Mouse (Mus musculus) limb, embryonic 15.5 days (tissue): Measurements from ENCODE around the gene Acap1. TPM values are rescaled to one million over a fixed set of nuclear protein-coding genes. Genes with fewer than 3 reads are reported as not detected.
"Not testable (repeated sequence)": the region's sequence is repeated elsewhere in the genome, so short reads cannot be mapped to it uniquely, and the experiment has no call there.

Experiments
- ATAC-seq: fragments of 200-750 bp; cut with Nextera tagmentation; 2 replicates; pipeline ENCODE4 v1.8.0; 2017; ENCODE audit warnings: low read depth, moderate TSS enrichment; ENCODE audit not compliant: insufficient number of reproducible peaks, low FRiP score, low TSS enrichment
- H3K27ac ChIP-seq: fragments of 300-500 bp; sonication (generic); 2 replicates; pipeline ENCODE4 v1.5.1; 2015; ENCODE audit warnings: moderate library complexity, mild to moderate bottlenecking, inconsistent platforms
- H3K27me3 ChIP-seq: fragments of 300-500 bp; sonication (generic); 2 replicates; pipeline ENCODE4 v1.6.1; 2015; ENCODE audit warnings: inconsistent platforms
- H3K36me3 ChIP-seq: fragments of 300-500 bp; sonication (generic); 2 replicates; pipeline ENCODE4 v1.6.1; 2015; ENCODE audit warnings: inconsistent platforms
- H3K4me1 ChIP-seq: fragments of 300-500 bp; sonication (generic); 2 replicates; pipeline ENCODE4 v1.6.1; 2015; ENCODE audit warnings: inconsistent platforms
- H3K4me2 ChIP-seq: fragments of 300-500 bp; sonication (generic); 2 replicates; pipeline ENCODE4 v1.6.1; 2015; ENCODE audit warnings: mild to moderate bottlenecking, inconsistent platforms
- H3K4me3 ChIP-seq: fragments of 300-500 bp; sonication (generic); 2 replicates; pipeline ENCODE4 v1.5.1; 2015; ENCODE audit warnings: mild to moderate bottlenecking, inconsistent platforms
- H3K9ac ChIP-seq: fragments of 300-500 bp; sonication (generic); 2 replicates; pipeline ENCODE4 v1.6.1; 2015; ENCODE audit warnings: inconsistent platforms
- H3K9me3 ChIP-seq: fragments of 300-500 bp; sonication (generic); 2 replicates; pipeline ENCODE4 v1.6.1; 2016; ENCODE audit warnings: inconsistent platforms
- WGBS: fragments of 180-500 bp; shearing (Covaris S2); methylation state at CpG from one replicate; pipeline ENCODE4 v1.1.7; 2015; 5-methylcytosine and 5-hydroxymethylcytosine counted together
- polyA plus RNA-seq: library from polyadenylated mRNA; unstranded; fragments of >200 nt; fragmentation: Nextera tagmentation; extraction: Ambion mirVana; gene quantifications from 2 replicates; pipeline ENCODE4 v1.2.1, GENCODE M21; 2015

Acap1 gene
- polyA plus RNA-seq, 1 experiment from 2014 or later = 2.7 TPM

DNA sequence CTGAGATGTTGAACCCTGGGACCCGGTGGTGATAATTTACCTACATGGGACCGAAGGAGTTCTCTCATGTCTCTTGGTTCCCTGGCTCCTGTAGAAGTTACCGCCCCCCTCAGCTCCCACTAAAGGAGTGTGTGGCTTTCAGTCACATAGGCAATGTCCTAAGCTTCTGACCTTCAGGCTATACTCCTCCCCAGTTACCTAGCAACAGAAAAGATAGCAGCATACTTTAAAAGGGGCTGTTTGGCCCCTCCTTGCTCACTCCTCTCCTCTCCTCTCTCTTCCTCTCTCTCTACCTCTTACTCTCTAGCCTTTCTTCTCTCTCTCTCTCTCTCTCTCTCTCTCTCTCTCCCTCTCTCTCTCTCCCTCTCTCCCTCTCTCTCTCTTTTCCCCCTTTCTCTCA, 31.6 kb downstream of the Acap1 start:
- H3K9me3 ChIP-seq, H3K27ac ChIP-seq, H3K9ac ChIP-seq, H3K36me3 ChIP-seq, H3K4me2 ChIP-seq, H3K4me3 ChIP-seq, H3K4me1 ChIP-seq, ATAC-seq: not testable (repeated sequence)
- peaks cover 13% of the 10 kb centered on the region for H3K27me3 ChIP-seq
- 74% methylated on average over 3 of the region's 3 CpGs for WGBS

- WGBS = 19% methylated on average over 30 of the region's 30 CpGs
- no peak for ATAC-seq
- H3K9ac ChIP-seq = no peak within 1 kb of the TSS
- peak within 1 kb of the TSS; percentile 24 for H3K4me3 ChIP-seq
- peak within 1 kb of the TSS; percentile 34 for H3K27ac ChIP-seq
- H3K4me2 ChIP-seq = peak within 1 kb of the TSS; percentile 26
- peaks cover 18% of the 10 kb centered on the region for H3K4me1 ChIP-seq
- H3K9me3 ChIP-seq = no peaks in the 10 kb centered on the region
- H3K36me3 ChIP-seq = no peaks in the 10 kb centered on the region
- peaks cover 31% of the 10 kb centered on the region for H3K27me3 ChIP-seq
Observed at GRCm38 (mm10) chr11:69858113-69858998, 37.0 kb downstream of the Acap1 start, which contains the start of gene Tnk1. TSS of gene Tnk1 (minus strand) at chr11:69858730.

DNA sequence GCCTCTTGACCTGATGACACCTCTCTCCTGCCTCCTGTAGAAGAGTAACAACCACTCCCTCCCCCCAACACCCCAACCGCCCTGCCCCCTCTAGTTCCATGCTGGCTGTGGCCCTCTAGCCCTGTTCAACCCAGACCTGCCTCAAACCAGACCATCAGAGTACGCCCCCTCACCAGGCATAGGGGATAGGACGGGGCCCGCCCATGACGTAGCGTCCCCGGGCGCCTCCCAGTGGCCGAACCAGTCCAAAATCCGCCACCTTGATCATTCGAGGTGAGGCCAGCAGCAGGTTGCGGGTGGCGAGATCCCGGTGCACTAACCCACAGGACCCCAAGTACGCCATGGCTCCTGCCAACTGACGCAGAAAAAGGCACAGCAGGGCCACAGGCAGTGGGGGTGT, 40.0 kb downstream of the Acap1 start:
- H3K4me1 ChIP-seq = peaks cover 23% of the 10 kb centered on the region
- peak overlapping the region; percentile 31 for H3K4me2 ChIP-seq
- peaks cover 20% of the 10 kb centered on the region for H3K36me3 ChIP-seq
- H3K27me3 ChIP-seq = peaks cover 31% of the 10 kb centered on the region
- H3K9me3 ChIP-seq = no peaks in the 10 kb centered on the region
- H3K9ac ChIP-seq = no peak overlapping the region
- no peak for ATAC-seq
- 23% methylated on average over 16 of the region's 16 CpGs for WGBS
- no peak overlapping the region for H3K4me3 ChIP-seq
- no peak overlapping the region for H3K27ac ChIP-seq

- no peak overlapping the region for H3K4me3 ChIP-seq
- H3K9me3 ChIP-seq = no peaks in the 10 kb centered on the region
- peaks cover 28% of the 10 kb centered on the region for H3K27me3 ChIP-seq
- 80% methylated on average over 10 of the region's 10 CpGs for WGBS
- H3K9ac ChIP-seq = no peak overlapping the region
- no peak overlapping the region for H3K4me2 ChIP-seq
- H3K27ac ChIP-seq = no peak overlapping the region
- H3K4me1 ChIP-seq = peaks cover 24% of the 10 kb centered on the region
- peaks cover 26% of the 10 kb centered on the region for H3K36me3 ChIP-seq
- ATAC-seq = no peak
Observed at GRCm38 (mm10) chr11:69854680-69855079, 40.7 kb downstream of the Acap1 start.

DNA sequence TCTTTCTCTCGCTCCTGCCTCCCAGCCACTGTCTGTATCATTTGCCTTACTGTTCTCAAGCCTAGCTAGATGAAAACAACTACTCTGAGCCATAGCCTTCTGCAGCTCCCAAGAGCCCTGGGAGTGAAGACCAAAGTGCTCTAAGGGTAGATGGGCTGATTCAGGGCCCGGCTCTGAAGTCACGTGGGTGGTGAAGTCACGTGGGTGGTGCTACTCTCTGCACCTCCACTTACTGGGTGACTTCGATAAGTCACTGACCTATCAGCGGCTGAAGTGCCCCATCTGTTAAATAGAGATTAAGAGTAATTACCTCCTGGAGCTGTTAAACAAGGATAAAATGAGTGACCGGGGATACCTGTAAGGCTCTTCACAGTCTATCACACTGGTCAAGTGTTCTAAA, 41.3 kb downstream of the Acap1 start:
- WGBS = 65% methylated on average over 7 of the region's 7 CpGs
- H3K27ac ChIP-seq = no peak overlapping the region

GRCm38 (mm10) chr11:69850754-69851153, 44.6 kb downstream of the Acap1 start:
- no peak overlapping the region for H3K4me2 ChIP-seq
- no peak overlapping the region for H3K4me3 ChIP-seq
- WGBS = 66% methylated on average over 8 of the region's 8 CpGs
- peaks cover 36% of the 10 kb centered on the region for H3K4me1 ChIP-seq
- no peak overlapping the region for H3K27ac ChIP-seq
- H3K36me3 ChIP-seq = peaks cover 50% of the 10 kb centered on the region
- no peaks in the 10 kb centered on the region for H3K9me3 ChIP-seq
- H3K9ac ChIP-seq = no peak overlapping the region
- H3K27me3 ChIP-seq = 0 out of 2 replicates have a peak, but pooled peaks cover 4% of the 10 kb centered on the region
- no peak for ATAC-seq

More for the DNA sequence above, 41.3 kb downstream of the Acap1 start:
- H3K4me3 ChIP-seq = no peak overlapping the region
- no peak for ATAC-seq
- H3K4me1 ChIP-seq = peaks cover 24% of the 10 kb centered on the region
- no peak overlapping the region for H3K4me2 ChIP-seq
- H3K36me3 ChIP-seq = peaks cover 33% of the 10 kb centered on the region
- H3K9me3 ChIP-seq = no peaks in the 10 kb centered on the region
- H3K27me3 ChIP-seq = peaks cover 21% of the 10 kb centered on the region
- no peak overlapping the region for H3K9ac ChIP-seq

- 88% methylated on average over 15 of the region's 15 CpGs for WGBS
Observed at GRCm38 (mm10) chr11:69849884-69850283, 45.5 kb downstream of the Acap1 start.

GRCm38 (mm10) chr11:69849128-69849527, 46.2 kb downstream of the Acap1 start:
- no peak overlapping the region for H3K9ac ChIP-seq
- H3K4me1 ChIP-seq = peaks cover 33% of the 10 kb centered on the region
- no peaks in the 10 kb centered on the region for H3K9me3 ChIP-seq
- H3K4me2 ChIP-seq = no peak overlapping the region
- ATAC-seq = no peak
- 90% methylated on average over 9 of the region's 9 CpGs for WGBS
- H3K27ac ChIP-seq = no peak overlapping the region
- no peaks in the 10 kb centered on the region for H3K27me3 ChIP-seq
- no peak overlapping the region for H3K4me3 ChIP-seq
- peaks cover 50% of the 10 kb centered on the region for H3K36me3 ChIP-seq

More at GRCm38 (mm10) chr11:69849884-69850283, 45.5 kb downstream of the Acap1 start:
- no peak for ATAC-seq
- H3K4me1 ChIP-seq = peaks cover 34% of the 10 kb centered on the region
- H3K27ac ChIP-seq = no peak overlapping the region
- no peaks in the 10 kb centered on the region for H3K9me3 ChIP-seq
- H3K27me3 ChIP-seq = no peaks in the 10 kb centered on the region
- peaks cover 50% of the 10 kb centered on the region for H3K36me3 ChIP-seq
- H3K4me3 ChIP-seq = no peak overlapping the region
- no peak overlapping the region for H3K4me2 ChIP-seq
- H3K9ac ChIP-seq = no peak overlapping the region

DNA sequence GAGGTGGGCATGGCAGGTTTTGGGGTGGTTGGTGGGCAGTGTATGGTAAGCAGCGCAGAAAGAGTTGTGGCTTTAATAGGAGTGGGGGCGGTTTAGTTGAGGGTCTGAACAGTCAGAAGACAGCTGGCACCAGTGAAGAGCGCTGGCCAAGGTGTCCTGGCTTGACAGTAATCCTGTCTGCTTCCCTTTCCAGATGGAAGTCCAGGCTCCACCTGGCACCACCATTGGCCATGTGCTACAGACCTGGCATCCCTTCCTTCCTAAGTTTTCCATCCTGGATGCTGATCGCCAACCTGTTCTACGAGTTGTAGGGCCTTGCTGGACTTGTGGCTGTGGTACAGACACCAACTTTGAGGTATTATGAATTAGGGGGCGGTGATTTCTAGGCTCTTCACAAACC, 47.3 kb downstream of the Acap1 start:
- ATAC-seq = no peak
- peak overlapping the region; percentile 73; the same call in 1 of the 2 replicates for H3K4me3 ChIP-seq
- H3K36me3 ChIP-seq = peaks cover 50% of the 10 kb centered on the region

GRCm38 (mm10) chr11:69846738-69847688, 48.3 kb downstream of the Acap1 start:
- peak; percentile 8; the same call in 1 of the 2 replicates for ATAC-seq
- Histone ChIP-seq H3K27me3 (no peaks in the 10 kb centered on the region), H3K4me2 (peak overlapping the region; percentile 86), H3K9me3 (no peaks in the 10 kb centered on the region), H3K27ac (peak overlapping the region; percentile 96), H3K36me3 (peaks cover 47% of the 10 kb centered on the region), H3K4me3 (peak overlapping the region; percentile 73), H3K9ac (peak overlapping the region; percentile 71), H3K4me1 (peaks cover 29% of the 10 kb centered on the region)
- WGBS = 9% methylated on average over 37 of the region's 37 CpGs

More for the DNA sequence above, 47.3 kb downstream of the Acap1 start:
- Histone ChIP-seq H3K9me3 (no peaks in the 10 kb centered on the region), H3K27ac (0 out of 2 replicates have a peak overlapping the region, but pooled peaks have one; percentile 96), H3K9ac (no peak overlapping the region), H3K27me3 (no peaks in the 10 kb centered on the region), H3K4me2 (peak overlapping the region; percentile 86), H3K4me1 (peaks cover 29% of the 10 kb centered on the region)
- 98% methylated on average over 6 of the region's 6 CpGs for WGBS

- WGBS = under 1% methylated on average over 38 of the region's 38 CpGs
- ATAC-seq = peak; percentile 91
- peaks cover 29% of the 10 kb centered on the region for H3K4me1 ChIP-seq
Observed at GRCm38 (mm10) chr11:69846198-69846680, 49.1 kb downstream of the Acap1 start, which contains the start of gene Plscr3. TSS of gene Plscr3 (plus strand) at chr11:69846376.

More at GRCm38 (mm10) chr11:69846198-69846680, 49.1 kb downstream of the Acap1 start, which contains the start of gene Plscr3:
- peaks cover 39% of the 10 kb centered on the region for H3K36me3 ChIP-seq
- no peaks in the 10 kb centered on the region for H3K27me3 ChIP-seq
- no peaks in the 10 kb centered on the region for H3K9me3 ChIP-seq
- H3K4me3 ChIP-seq = peak within 1 kb of the TSS; percentile 73
- peak within 1 kb of the TSS; percentile 96 for H3K27ac ChIP-seq
- H3K9ac ChIP-seq = peak within 1 kb of the TSS; percentile 71
- H3K4me2 ChIP-seq = peak within 1 kb of the TSS; percentile 86
